Mouse (Mus musculus) hindbrain, postnatal 0 days (tissue): ENCODE measurements around the gene Phf5a. TPM values are rescaled to one million over a fixed set of nuclear protein-coding genes. Genes with fewer than 3 reads are reported as not detected.

ENCODE experiments used
- ATAC-seq: fragments of 200-750 bp; cut with Nextera tagmentation; 2 replicates; pipeline ENCODE4 v1.8.0; 2017; ENCODE audit warnings: mild to moderate bottlenecking, moderate TSS enrichment, moderate library complexity
- DNase-seq: peaks from one replicate; pipeline ENCODE4 v3.0.0-alpha.2; 2015; ENCODE audit warnings: low spot score
- H3K27ac ChIP-seq: fragments of 300-500 bp; sonication (generic); 2 replicates; pipeline ENCODE4 v1.5.1; 2014; ENCODE audit warnings: mild to moderate bottlenecking
- H3K27me3 ChIP-seq: fragments of 300-500 bp; sonication (generic); 2 replicates; pipeline ENCODE4 v1.6.1; 2014; ENCODE audit warnings: low read length, mixed read lengths; ENCODE audit not compliant: insufficient read depth
- H3K36me3 ChIP-seq: fragments of 300-500 bp; sonication (generic); 2 replicates; pipeline ENCODE4 v1.6.1; 2014; ENCODE audit warnings: low read length, mixed read lengths; ENCODE audit not compliant: insufficient read depth
- H3K4me1 ChIP-seq: fragments of 300-500 bp; sonication (generic); 2 replicates; pipeline ENCODE4 v1.6.1; 2014; ENCODE audit warnings: antibody characterized with exemption, low read length, mixed read lengths; ENCODE audit not compliant: insufficient read depth
- H3K4me2 ChIP-seq: fragments of 300-500 bp; sonication (generic); 2 replicates; pipeline ENCODE4 v1.6.1; 2014; ENCODE audit warnings: low read depth, mild to moderate bottlenecking, low read length, moderate library complexity, mixed read lengths
- H3K4me3 ChIP-seq: fragments of 300-500 bp; sonication (generic); 2 replicates; pipeline ENCODE4 v1.5.1; 2014; ENCODE audit warnings: low read length
- H3K9ac ChIP-seq: fragments of 300-500 bp; sonication (generic); replicated peaks from 2 replicates; pipeline ENCODE4 v1.6.1; 2014; ENCODE audit warnings: mild to moderate bottlenecking, low read length, moderate library complexity, mixed read lengths
- H3K9me3 ChIP-seq: fragments of 300-500 bp; sonication (generic); 2 replicates; pipeline ENCODE4 v1.6.1; 2016; ENCODE audit warnings: low read length, mixed read lengths
- CTCF ChIP-seq: IDR thresholded peaks from 2 replicates; pipeline ENCODE4 v1.5.1; 2016; ENCODE audit warnings: antibody characterized with exemption, control low read depth, low read depth
- WGBS: fragments of 180-500 bp; shearing (Covaris S2); extraction: QIAGEN DNeasy Blood & Tissue Kit; methylation state at CpG from one replicate; pipeline ENCODE4 v1.1.7; 2014; 5-methylcytosine and 5-hydroxymethylcytosine counted together
- polyA plus RNA-seq: library from polyadenylated mRNA; unstranded; fragments of >200 nt; fragmentation: Nextera tagmentation; extraction: Ambion mirVana; gene quantifications from 2 replicates; pipeline ENCODE4 v1.2.1, GENCODE M21; 2015
- total RNA-seq: library from RNA; depleted of rRNA; stranded (reverse); fragments of >200 nt; gene quantifications from 2 replicates; pipeline ENCODE4 v1.2.3, GENCODE M21; 2014

Phf5a gene
- total and polyA plus RNA-seq, 2 experiments from 2014 or later = 29.7 to 110 TPM

DNA sequence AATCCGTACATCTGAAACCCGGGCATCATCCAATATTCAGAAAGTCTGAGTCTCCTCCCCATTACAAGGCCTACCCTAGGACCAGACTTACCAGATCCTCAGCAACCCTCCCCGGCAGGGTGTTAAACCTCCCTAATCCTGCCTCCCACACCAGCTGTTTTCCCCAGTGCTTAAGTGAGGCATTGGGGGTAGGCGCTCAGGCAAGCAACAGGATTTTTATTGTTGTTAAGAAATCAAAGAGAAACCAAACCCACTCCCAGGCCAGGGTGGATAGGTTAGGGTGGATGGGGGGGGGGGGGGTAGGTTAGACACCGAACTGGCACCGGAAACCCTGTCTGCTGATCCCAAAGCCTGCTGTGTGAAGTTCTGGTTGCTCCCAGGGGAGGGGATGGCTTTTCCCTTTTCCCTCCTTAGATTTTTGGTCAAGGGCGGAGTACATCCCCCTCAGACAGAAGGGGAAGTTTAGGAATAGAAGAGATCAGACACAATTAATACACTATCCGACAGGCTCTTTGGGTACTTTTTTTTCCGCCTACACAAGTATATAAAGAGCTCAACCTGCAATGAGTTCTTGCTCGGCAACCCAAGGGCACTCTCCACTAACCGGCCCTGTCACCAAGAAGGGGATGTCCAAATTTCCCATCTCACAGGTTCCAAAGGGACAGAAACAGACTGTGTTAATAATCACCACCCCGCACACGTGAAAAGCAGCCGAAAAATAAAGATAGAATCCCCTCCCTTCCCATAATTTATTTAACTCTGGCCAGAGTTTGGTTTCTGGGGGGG, 14.6 kb downstream of the Phf5a start:
- no peak for TF ChIP-seq CTCF
- H3K4me3 ChIP-seq = peak overlapping the region; percentile 74
- H3K27ac ChIP-seq = peak overlapping the region; percentile 92
- DNase-seq (peak; percentile 33), ATAC-seq (no peak)
- under 1% methylated on average over 14 of the region's 14 CpGs for WGBS
- H3K27me3 ChIP-seq = no peaks in the 10 kb centered on the region
- H3K4me1 ChIP-seq = 0 out of 2 replicates have a peak, but pooled peaks cover 14% of the 10 kb centered on the region
- H3K9ac ChIP-seq = peak overlapping the region; percentile 80
- no peaks in the 10 kb centered on the region; the same call in 1 of the 2 replicates for H3K36me3 ChIP-seq
- peak overlapping the region; percentile 87 for H3K4me2 ChIP-seq
- H3K9me3 ChIP-seq = no peaks in the 10 kb centered on the region

DNA sequence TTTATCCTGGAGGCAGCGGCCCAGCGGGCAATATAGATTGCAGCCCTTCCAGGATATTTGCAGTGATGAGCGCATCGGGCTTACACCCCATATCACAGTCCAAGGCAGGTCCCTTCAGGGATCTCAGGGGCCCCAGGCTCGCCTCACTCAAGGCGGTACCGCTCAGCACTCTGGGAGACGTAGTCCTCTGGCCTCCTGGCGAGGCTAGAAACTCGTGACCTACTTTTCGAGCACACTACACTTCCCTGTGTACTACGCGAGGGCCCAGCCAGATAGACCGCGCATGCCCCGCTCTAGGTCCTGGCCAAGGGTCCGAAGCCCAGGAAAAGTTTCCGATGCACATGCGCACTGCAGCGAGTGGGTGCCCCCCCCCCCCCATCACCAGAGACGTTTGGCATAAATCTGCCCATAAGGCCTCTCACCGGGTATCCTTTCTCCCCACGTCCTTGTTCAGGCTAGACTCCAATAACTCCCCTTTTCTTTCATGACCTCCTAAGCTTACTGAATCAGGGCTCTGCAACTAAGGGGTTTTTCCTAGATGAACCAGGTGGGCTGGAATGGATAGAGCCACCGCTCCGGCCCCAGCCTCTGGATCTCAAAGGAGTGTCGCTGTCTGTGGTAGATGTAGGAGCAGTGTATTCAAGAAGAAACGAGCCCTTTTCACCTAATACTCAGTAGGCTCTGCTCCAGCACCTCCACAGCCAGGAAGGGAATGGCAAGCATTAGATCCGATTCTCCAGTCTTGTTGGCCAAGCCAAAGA, 15.5 kb downstream of the Phf5a start:
- peak overlapping the region; percentile 87 for H3K4me2 ChIP-seq
- ATAC-seq (peak; percentile 88), DNase-seq (peak; percentile 96)
- H3K9me3 ChIP-seq = no peaks in the 10 kb centered on the region
- 0 out of 2 replicates have a peak, but pooled peaks cover 14% of the 10 kb centered on the region for H3K4me1 ChIP-seq
- WGBS = under 1% methylated on average over 28 of the region's 28 CpGs
- H3K27me3 ChIP-seq = no peaks in the 10 kb centered on the region
- H3K4me3 ChIP-seq = peak overlapping the region; percentile 74
- no peak for TF ChIP-seq CTCF
- H3K9ac ChIP-seq = peak overlapping the region; percentile 80
- H3K36me3 ChIP-seq = peaks cover 6% of the 10 kb centered on the region
- peak overlapping the region; percentile 92 for H3K27ac ChIP-seq

DNA sequence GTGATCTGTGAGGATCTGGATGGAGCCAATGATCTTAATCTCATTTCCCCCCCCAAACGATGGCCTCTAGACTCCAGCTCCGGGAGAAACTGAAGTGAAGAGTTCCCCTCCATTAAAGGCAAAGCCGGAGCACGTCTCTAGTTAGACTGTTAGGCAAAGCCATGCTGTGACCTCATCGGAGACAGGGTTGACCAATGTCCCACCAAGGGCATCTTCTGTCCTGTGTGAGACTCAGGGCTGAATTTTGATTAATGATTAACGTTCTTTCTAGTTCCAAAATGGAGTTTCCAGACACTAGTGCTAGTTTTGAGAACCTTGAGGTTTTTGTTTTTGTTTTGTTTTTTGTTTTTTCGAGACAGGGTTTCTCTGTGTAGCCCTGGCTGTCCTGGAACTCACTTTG, 18.6 kb downstream of the Phf5a start:
- no peak for ATAC-seq
- H3K36me3 ChIP-seq = peaks cover 30% of the 10 kb centered on the region
- TF ChIP-seq CTCF = no peak

DNA sequence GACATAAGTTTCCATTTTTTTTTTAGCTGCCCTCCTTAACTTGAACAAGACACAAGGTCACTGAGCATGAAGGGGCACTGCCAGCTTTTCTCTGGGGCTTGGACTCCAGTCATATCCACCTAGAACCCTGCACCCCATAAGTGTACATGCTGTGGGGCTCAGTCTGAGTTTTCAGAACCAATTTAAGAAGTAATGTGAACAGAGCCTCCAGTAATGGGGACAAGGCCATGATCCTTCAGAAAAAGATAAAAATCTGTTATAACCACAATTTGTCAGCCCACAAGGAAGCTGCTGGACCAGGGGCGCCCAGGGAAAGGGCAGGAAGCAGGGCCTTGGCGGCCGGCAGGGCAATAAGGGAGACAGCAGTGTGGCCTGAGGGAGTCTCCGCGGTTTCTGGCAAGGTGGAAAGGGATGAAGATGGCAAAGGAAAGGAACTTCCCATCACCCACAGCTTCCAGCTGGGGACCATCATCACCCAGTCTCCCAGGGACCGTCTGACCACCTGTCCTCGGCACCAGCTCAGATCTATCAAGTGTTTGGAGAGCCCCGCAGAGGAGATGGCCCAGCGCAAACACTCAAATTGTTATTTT, 19.2 kb downstream of the Phf5a start:
- H3K36me3 ChIP-seq = peaks cover 30% of the 10 kb centered on the region
- WGBS = 85% methylated on average over 9 of the region's 9 CpGs
- no peak for TF ChIP-seq CTCF
- no peak overlapping the region for H3K9ac ChIP-seq
- no peak overlapping the region for H3K27ac ChIP-seq
- no peak for ATAC-seq
- H3K4me2 ChIP-seq = no peak overlapping the region
- no peaks in the 10 kb centered on the region for H3K27me3 ChIP-seq
- no peak overlapping the region for H3K4me3 ChIP-seq
- H3K4me1 ChIP-seq = 0 out of 2 replicates have a peak, but pooled peaks cover 5% of the 10 kb centered on the region
- H3K9me3 ChIP-seq = no peaks in the 10 kb centered on the region
- no peak for DNase-seq

More for the DNA sequence above, 18.6 kb downstream of the Phf5a start:
- H3K9me3 ChIP-seq = no peaks in the 10 kb centered on the region
- no peaks in the 10 kb centered on the region for H3K27me3 ChIP-seq
- WGBS = 90% methylated on average over 7 of the region's 7 CpGs
- no peak overlapping the region for H3K27ac ChIP-seq
- no peak for DNase-seq
- H3K4me2 ChIP-seq = no peak overlapping the region
- no peak overlapping the region for H3K9ac ChIP-seq
- 0 out of 2 replicates have a peak, but pooled peaks cover 5% of the 10 kb centered on the region for H3K4me1 ChIP-seq
- no peak overlapping the region for H3K4me3 ChIP-seq

DNA sequence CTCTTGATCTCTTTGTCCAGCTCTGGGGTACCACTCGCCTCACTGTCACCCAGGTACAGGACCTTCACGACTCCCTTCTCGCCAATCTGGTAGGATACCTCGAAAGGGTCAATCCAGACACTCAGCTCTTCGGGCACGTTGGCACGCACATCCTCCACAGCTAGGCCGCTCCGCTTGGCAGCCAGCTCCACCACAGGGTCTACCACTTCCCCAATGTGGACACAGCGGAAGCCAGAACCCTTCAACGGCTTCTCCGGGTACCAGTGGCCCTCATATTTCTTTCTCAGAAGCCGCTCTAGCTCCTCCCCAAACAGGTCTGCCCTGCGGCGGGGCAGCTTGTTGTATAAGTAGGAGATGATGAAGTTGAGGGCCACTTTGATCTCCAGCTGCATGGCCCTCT, 20.3 kb downstream of the Phf5a start:
- Histone ChIP-seq H3K9ac (no peak overlapping the region), H3K4me2 (no peak overlapping the region), H3K27ac (no peak overlapping the region), H3K9me3 (no peaks in the 10 kb centered on the region), H3K27me3 (no peaks in the 10 kb centered on the region), H3K4me1 (0 out of 2 replicates have a peak, but pooled peaks cover 5% of the 10 kb centered on the region), H3K4me3 (no peak overlapping the region), H3K36me3 (peaks cover 30% of the 10 kb centered on the region)
- ATAC-seq = no peak
- no peak for TF ChIP-seq CTCF
- DNase-seq = no peak
- 97% methylated on average over 15 of the region's 15 CpGs for WGBS

DNA sequence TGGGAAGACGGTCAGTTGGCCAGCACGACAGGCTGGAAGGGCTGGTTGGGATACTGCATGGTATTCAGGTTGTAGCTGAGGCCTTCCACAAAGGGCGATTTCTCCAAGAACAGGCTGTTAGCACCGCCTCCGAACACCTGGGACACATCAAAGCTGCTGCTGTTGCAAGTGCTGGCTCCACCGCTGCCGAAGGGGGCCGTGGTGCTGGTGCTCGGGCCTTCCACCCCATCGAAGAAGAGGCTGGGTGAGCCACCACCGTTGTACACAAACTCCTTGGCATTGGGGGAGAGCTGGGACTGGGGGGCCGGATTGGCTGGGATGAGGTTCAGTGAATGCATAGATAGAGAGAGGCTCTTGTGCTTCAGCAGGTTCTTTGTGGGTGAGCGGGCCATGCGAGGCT, 21.0 kb downstream of the Phf5a start:
- no peaks in the 10 kb centered on the region for H3K27me3 ChIP-seq
- 0 out of 2 replicates have a peak, but pooled peaks cover 5% of the 10 kb centered on the region for H3K4me1 ChIP-seq
- H3K36me3 ChIP-seq = peaks cover 30% of the 10 kb centered on the region
- no peak overlapping the region for H3K9ac ChIP-seq
- no peak overlapping the region for H3K4me2 ChIP-seq
- WGBS = 85% methylated on average over 14 of the region's 14 CpGs
- no peaks in the 10 kb centered on the region for H3K9me3 ChIP-seq
- no peak overlapping the region for H3K4me3 ChIP-seq
- TF ChIP-seq CTCF = no peak
- H3K27ac ChIP-seq = no peak overlapping the region
- no peak for ATAC-seq
- no peak for DNase-seq
